Mouse (Mus musculus): ENCODE data around the gene Scarf1.

DNA sequence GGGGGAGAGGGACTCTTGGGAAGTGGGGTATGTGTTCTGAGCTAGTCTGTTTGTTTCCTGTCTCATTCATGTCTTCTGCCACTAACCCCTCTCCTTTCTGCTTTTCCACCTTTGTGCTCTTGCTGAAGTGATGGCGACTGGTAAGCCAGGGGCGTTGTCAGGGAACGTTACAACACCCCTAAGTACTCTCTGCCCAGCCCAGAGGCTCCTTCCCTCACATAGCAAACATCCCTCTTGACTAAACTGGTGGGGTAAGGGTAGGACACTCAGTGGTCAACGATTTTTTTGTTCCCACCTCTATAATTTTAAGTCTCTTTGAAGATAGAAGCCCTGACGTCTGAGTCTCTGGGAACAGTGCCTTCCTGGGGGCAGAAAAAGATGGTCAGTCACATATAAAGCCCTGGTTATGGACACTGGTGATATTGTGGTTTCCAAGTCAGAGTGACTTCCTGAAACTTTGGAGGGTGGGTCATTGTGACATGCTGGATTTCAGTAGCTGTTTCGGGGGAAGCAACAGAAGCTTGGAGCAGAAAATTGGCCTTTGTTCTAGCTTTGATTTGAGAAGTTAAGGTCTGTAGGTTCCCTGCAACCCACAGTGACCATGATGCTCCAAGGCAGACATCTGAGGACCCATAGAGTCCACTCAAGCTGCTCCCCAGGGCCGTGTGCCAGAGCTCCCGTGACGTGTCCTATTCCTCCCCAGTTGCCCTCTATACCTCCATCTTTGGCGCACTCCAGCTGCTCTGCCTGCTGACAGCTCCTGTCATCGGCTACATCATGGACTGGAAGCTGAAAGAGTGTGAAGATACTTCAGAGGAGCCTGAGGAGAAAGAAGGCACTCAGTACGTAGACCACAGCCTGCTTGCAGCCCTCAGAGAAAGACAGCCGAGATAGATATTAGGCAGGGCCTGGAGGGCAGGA, 53.2 kb downstream of the Scarf1 start:
- no peak for TF ChIP-seq CTCF (IDR thresholded peaks at IDR 0.05; ENCODE audit: borderline replicate concordance, insufficient read depth, low read length)
- TF ChIP-seq POLR2A (IDR thresholded peaks at IDR 0.05; ENCODE audit: low read depth, low read length): no peak

All from embryonic fibroblast, embryonic 13.5 days (primary cell).